Mouse (Mus musculus) C2C12 (cell line): ENCODE data around the gene Hspbp1.

Experiments used
- CTCF ChIP-seq: IDR thresholded peaks from one replicate; pipeline ENCODE4 v1.5.1; 2011; ENCODE audit not compliant: control insufficient read depth, insufficient read depth, insufficient read length
- MAX ChIP-seq: IDR thresholded peaks from one replicate; pipeline ENCODE4 v1.6.1; 2011; ENCODE audit warnings: mild to moderate bottlenecking, control low read depth

- TF ChIP-seq MAX (no peak), CTCF (no peak)
Measured at GRCm38 (mm10) chr7:4611511-4611910, 73.4 kb downstream of the Hspbp1 start.
